Mouse (Mus musculus) lung, postnatal 0 days (tissue): ENCODE measurements around the gene Lrp1. TPM values are rescaled to one million over a fixed set of nuclear protein-coding genes. Genes with fewer than 3 reads are reported as not detected.

ENCODE experiments used
- ATAC-seq: fragments of 200-750 bp; cut with Nextera tagmentation; 2 replicates; pipeline ENCODE4 v1.8.0; 2017; ENCODE audit warnings: moderate library complexity
- DNase-seq: peaks from one replicate; pipeline ENCODE4 v3.0.0-alpha.2; 2016; ENCODE audit warnings: low spot score
- H3K27ac ChIP-seq: fragments of 300-500 bp; sonication (generic); 2 replicates; pipeline ENCODE4 v1.5.1; 2014; ENCODE audit warnings: antibody characterized with exemption, mild to moderate bottlenecking, low read length, mixed read lengths
- H3K27me3 ChIP-seq: fragments of 300-500 bp; sonication (generic); replicated peaks from 2 replicates; pipeline ENCODE4 v1.6.1; 2014; ENCODE audit warnings: low read length, mixed read lengths; ENCODE audit not compliant: insufficient read depth
- H3K36me3 ChIP-seq: fragments of 300-500 bp; sonication (generic); 2 replicates; pipeline ENCODE4 v1.6.1; 2014; ENCODE audit warnings: low read length, mixed read lengths; ENCODE audit not compliant: insufficient read depth
- H3K4me1 ChIP-seq: fragments of 300-500 bp; sonication (generic); 2 replicates; pipeline ENCODE4 v1.6.1; 2014; ENCODE audit warnings: antibody characterized with exemption, low read depth, low read length, mixed read lengths; ENCODE audit not compliant: insufficient read depth
- H3K4me2 ChIP-seq: fragments of 300-500 bp; sonication (generic); replicated peaks from 2 replicates; pipeline ENCODE4 v1.6.1; 2014; ENCODE audit warnings: low read depth, mild to moderate bottlenecking, low read length, moderate library complexity, mixed read lengths
- H3K4me3 ChIP-seq: fragments of 300-500 bp; sonication (generic); 2 replicates; pipeline ENCODE4 v1.5.1; 2014; ENCODE audit warnings: low read depth, low read length
- H3K9ac ChIP-seq: fragments of 300-500 bp; sonication (generic); replicated peaks from 2 replicates; pipeline ENCODE4 v1.6.1; 2014; ENCODE audit warnings: low read depth, mild to moderate bottlenecking
- H3K9me3 ChIP-seq: fragments of 300-500 bp; sonication (generic); 2 replicates; pipeline ENCODE4 v1.6.1; 2016; ENCODE audit warnings: low read length, mixed read lengths
- CTCF ChIP-seq: IDR thresholded peaks from 2 replicates; pipeline ENCODE4 v1.5.1; 2016; ENCODE audit warnings: antibody characterized with exemption, mild to moderate bottlenecking
- EP300 ChIP-seq: IDR thresholded peaks from 2 replicates; pipeline ENCODE4 v1.6.1; 2016; ENCODE audit warnings: antibody characterized with exemption, mild to moderate bottlenecking, control low read depth
- WGBS: fragments of 180-500 bp; shearing (Covaris S2); extraction: QIAGEN DNeasy Blood & Tissue Kit; methylation state at CpG from one replicate; pipeline ENCODE4 v1.1.7; 2014; 5-methylcytosine and 5-hydroxymethylcytosine counted together
- polyA plus RNA-seq: library from polyadenylated mRNA; unstranded; fragments of >200 nt; fragmentation: Nextera tagmentation; extraction: Ambion mirVana; gene quantifications from 2 replicates; pipeline ENCODE4 v1.2.1, GENCODE M21; 2015

The Lrp1 gene
- polyA plus RNA-seq, 1 experiment from 2014 or later: 71.0 TPM

DNA sequence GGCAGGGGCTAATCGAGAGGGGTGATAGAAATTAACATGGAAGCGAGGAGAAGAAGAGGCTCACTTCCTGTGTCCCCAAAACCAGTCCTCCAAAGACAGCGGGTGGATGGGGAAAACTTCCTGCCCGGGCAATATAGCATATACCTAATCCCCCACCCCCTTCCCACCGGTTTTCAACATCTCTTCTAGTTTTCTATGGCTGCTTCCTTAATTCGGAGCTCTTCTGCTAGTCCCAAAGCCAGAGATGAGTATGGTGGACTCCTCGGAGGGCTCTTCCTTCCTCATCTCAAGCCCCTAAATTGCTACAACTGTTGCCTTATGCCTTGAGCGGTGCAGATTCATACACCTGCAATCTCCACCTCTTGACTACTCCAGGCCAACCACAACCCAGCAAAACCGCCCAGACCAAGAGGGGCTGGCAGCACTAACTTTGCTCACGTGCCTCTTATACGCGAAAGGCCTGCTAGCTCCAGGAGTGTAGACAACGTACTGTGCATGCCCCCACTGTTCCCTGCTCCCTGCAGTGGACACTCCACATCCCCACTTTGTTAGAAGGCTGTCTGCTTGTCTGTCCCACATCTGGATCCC lies 106.7 kb downstream of the Lrp1 start:
- DNase-seq (no peak), ATAC-seq (no peak)
- peaks cover 19% of the 10 kb centered on the region; the same call in 1 of the 2 replicates for H3K27me3 ChIP-seq
- 23% methylated on average over 13 of the region's 13 CpGs for WGBS
- TF ChIP-seq CTCF (no peak), EP300 (no peak)
- no peaks in the 10 kb centered on the region for H3K36me3 ChIP-seq
- no peak overlapping the region for H3K9ac ChIP-seq
- H3K4me1 ChIP-seq: peaks cover 28% of the 10 kb centered on the region
- no peaks in the 10 kb centered on the region for H3K9me3 ChIP-seq
- H3K4me2 ChIP-seq: peak overlapping the region; percentile 91; the same call in 1 of the 2 replicates
- peak overlapping the region; percentile 20; the same call in 1 of the 2 replicates for H3K27ac ChIP-seq
- no peak overlapping the region for H3K4me3 ChIP-seq

DNA sequence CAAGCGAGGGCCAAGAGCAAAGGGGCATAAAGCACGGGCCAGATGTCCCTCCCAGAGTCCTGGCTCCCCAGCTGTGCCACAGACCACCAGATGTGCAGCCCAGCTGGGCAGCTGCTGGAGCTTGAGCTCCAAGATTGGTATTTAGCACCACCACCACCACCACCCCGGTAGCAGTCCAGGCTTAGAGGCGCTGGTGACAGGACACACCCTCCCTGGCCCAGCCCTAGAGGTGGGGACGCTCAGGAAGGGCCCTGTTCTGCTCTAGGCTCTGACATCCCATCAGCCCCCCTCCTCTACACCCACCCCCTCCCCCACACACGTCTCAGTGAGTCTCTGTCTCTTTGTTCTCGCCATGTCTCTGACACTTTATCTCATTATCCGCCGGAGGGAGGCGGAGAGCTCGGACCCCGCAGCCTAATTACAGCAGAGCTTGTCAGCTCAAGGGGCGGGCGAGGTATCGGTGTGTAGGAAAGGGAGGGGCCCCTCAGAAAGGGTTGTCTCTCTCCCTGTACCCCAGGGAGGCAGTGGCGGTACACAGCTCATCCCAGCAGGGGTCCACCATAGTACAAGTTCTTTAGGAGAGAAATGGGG lies 107.4 kb downstream of the Lrp1 start:
- no peak overlapping the region for H3K27ac ChIP-seq
- WGBS: 3% methylated on average over 15 of the region's 16 CpGs
- TF ChIP-seq EP300: no peak
- TF ChIP-seq CTCF: no peak
- DNase-seq: no peak
- peak overlapping the region; percentile 91 for H3K4me2 ChIP-seq
- H3K36me3 ChIP-seq: no peaks in the 10 kb centered on the region
- ATAC-seq: no peak
- H3K27me3 ChIP-seq: peaks cover 19% of the 10 kb centered on the region; the same call in 1 of the 2 replicates
- H3K9ac ChIP-seq: peak overlapping the region; percentile 26; the same call in 1 of the 2 replicates
- H3K9me3 ChIP-seq: no peaks in the 10 kb centered on the region
- peak overlapping the region; percentile 30 for H3K4me3 ChIP-seq
- peaks cover 28% of the 10 kb centered on the region for H3K4me1 ChIP-seq

DNA sequence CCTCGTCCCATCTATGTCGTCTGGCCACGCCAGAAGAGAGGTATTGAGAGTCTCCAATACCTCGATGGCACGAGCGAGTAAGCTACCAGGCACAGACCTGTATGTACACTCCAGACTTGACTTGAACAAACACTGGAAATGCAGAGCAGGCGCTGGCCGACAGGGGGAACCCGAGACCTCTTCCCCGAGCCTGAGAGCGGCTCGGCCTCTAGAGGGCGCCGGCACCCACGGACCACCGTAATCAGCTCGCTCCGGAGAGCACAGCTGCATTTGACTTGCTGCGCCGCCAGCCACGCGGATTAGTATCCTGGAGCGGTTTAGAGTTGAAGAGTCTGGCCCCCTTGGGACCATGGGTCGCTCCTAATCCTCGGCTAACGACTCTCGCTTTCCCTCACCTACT lies 108.1 kb downstream of the Lrp1 start:
- peaks cover 25% of the 10 kb centered on the region; the same call in 1 of the 2 replicates for H3K27me3 ChIP-seq
- H3K36me3 ChIP-seq: no peaks in the 10 kb centered on the region
- DNase-seq: peak; percentile 92
- peak overlapping the region; percentile 91 for H3K4me2 ChIP-seq
- H3K4me1 ChIP-seq: peaks cover 28% of the 10 kb centered on the region
- 0% methylated on average over 27 of the region's 27 CpGs for WGBS
- ATAC-seq: peak; percentile 63
- TF ChIP-seq CTCF (peak; percentile 100), EP300 (no peak)
- H3K27ac ChIP-seq: no peak overlapping the region
- peak overlapping the region; percentile 26; the same call in 1 of the 2 replicates for H3K9ac ChIP-seq
- H3K4me3 ChIP-seq: peak overlapping the region; percentile 30
- no peaks in the 10 kb centered on the region for H3K9me3 ChIP-seq

DNA sequence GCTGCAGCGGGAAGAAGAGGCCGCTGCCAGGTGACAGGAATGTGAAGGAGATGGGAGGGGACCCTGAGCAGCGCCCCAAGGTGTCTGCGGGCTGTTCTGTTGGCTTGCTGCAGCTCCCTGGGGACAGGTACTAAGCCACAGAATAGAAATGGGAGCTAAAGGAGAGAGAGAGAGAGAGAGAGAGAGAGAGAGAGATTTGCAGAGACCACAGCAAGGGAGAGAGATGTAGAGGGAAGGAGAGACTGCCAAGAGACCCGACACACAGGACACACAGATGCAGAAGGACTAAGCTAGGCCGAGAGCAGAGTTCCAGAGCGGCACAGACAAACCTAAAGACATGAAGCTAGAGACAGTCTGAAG lies 108.7 kb downstream of the Lrp1 start:
- 6% methylated on average over 7 of the region's 7 CpGs for WGBS
- ATAC-seq (no peak), DNase-seq (no peak)
- no peaks in the 10 kb centered on the region for H3K9me3 ChIP-seq
- 0 out of 2 replicates have a peak overlapping the region, but pooled peaks have one; percentile 12 for H3K9ac ChIP-seq
- peak overlapping the region; percentile 44 for H3K4me3 ChIP-seq
- no peak overlapping the region for H3K27ac ChIP-seq
- no peaks in the 10 kb centered on the region for H3K36me3 ChIP-seq
- H3K4me1 ChIP-seq: peaks cover 27% of the 10 kb centered on the region
- peaks cover 27% of the 10 kb centered on the region; the same call in 1 of the 2 replicates for H3K27me3 ChIP-seq
- H3K4me2 ChIP-seq: peak overlapping the region; percentile 91
- TF ChIP-seq CTCF (no peak; the same call in 1 of the 2 replicates), EP300 (no peak)

DNA sequence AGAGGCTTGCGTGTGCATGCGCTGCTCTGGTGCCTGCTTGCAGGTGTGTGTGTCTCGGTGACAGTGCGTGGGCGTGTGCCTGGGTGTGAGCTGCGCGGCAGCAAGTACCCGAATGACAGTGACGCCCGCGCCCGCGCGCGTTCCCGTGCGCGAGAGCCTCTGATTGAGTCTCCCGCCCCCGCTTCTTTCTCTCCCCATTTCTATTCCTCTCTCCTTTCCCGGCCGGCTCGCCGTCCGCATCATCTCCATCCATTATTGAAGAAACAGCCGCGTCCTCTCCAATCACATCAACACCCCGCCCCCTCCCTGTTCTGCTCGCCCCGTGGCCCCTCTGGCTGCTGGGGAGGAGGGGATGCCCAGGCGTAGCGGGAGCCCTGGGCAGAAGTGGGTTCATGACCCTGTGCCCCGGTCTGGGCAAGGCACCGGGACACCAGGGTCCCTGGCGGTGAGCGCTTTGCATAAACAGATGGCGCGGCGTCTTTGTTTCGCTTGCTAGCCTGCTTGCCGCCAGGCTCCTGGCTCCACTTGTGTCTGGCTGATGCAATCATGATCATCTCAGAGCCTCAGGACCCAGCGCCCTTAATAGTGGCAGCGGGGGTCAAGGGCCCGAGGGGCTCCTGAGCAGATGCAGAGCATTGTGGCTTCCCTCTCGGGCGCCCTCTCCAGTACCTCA lies 109.2 kb downstream of the Lrp1 start:
- 5% methylated on average over 40 of the region's 46 CpGs for WGBS
- 0 out of 2 replicates have a peak overlapping the region, but pooled peaks have one; percentile 12 for H3K9ac ChIP-seq
- TF ChIP-seq CTCF (peak; percentile 50; the same call in 1 of the 2 replicates), EP300 (no peak)
- H3K36me3 ChIP-seq: no peaks in the 10 kb centered on the region
- peak overlapping the region; percentile 44 for H3K4me3 ChIP-seq
- H3K27me3 ChIP-seq: peaks cover 27% of the 10 kb centered on the region; the same call in 1 of the 2 replicates
- ATAC-seq (no peak), DNase-seq (peak; percentile 36)
- H3K4me1 ChIP-seq: peaks cover 24% of the 10 kb centered on the region
- no peak overlapping the region for H3K27ac ChIP-seq
- H3K9me3 ChIP-seq: no peaks in the 10 kb centered on the region
- H3K4me2 ChIP-seq: peak overlapping the region; percentile 91
